Mouse (Mus musculus) limb, embryonic 15.5 days (tissue): ENCODE measurements around the gene Mctp2. TPM values are rescaled to one million over a fixed set of nuclear protein-coding genes. Genes with fewer than 3 reads are reported as not detected.

Experiments used
- ATAC-seq: fragments of 200-750 bp; cut with Nextera tagmentation; 2 replicates; pipeline ENCODE4 v1.8.0; 2017; ENCODE audit warnings: low read depth, moderate TSS enrichment; ENCODE audit not compliant: insufficient number of reproducible peaks, low FRiP score, low TSS enrichment
- H3K27ac ChIP-seq: fragments of 300-500 bp; sonication (generic); 2 replicates; pipeline ENCODE4 v1.5.1; 2015; ENCODE audit warnings: moderate library complexity, mild to moderate bottlenecking, inconsistent platforms
- H3K27me3 ChIP-seq: fragments of 300-500 bp; sonication (generic); 2 replicates; pipeline ENCODE4 v1.6.1; 2015; ENCODE audit warnings: inconsistent platforms
- H3K36me3 ChIP-seq: fragments of 300-500 bp; sonication (generic); 2 replicates; pipeline ENCODE4 v1.6.1; 2015; ENCODE audit warnings: inconsistent platforms
- H3K4me1 ChIP-seq: fragments of 300-500 bp; sonication (generic); 2 replicates; pipeline ENCODE4 v1.6.1; 2015; ENCODE audit warnings: inconsistent platforms
- H3K4me2 ChIP-seq: fragments of 300-500 bp; sonication (generic); 2 replicates; pipeline ENCODE4 v1.6.1; 2015; ENCODE audit warnings: mild to moderate bottlenecking, inconsistent platforms
- H3K4me3 ChIP-seq: fragments of 300-500 bp; sonication (generic); 2 replicates; pipeline ENCODE4 v1.5.1; 2015; ENCODE audit warnings: mild to moderate bottlenecking, inconsistent platforms
- H3K9ac ChIP-seq: fragments of 300-500 bp; sonication (generic); 2 replicates; pipeline ENCODE4 v1.6.1; 2015; ENCODE audit warnings: inconsistent platforms
- H3K9me3 ChIP-seq: fragments of 300-500 bp; sonication (generic); 2 replicates; pipeline ENCODE4 v1.6.1; 2016; ENCODE audit warnings: inconsistent platforms
- WGBS: fragments of 180-500 bp; shearing (Covaris S2); methylation state at CpG from one replicate; pipeline ENCODE4 v1.1.7; 2015; 5-methylcytosine and 5-hydroxymethylcytosine counted together
- polyA plus RNA-seq: library from polyadenylated mRNA; unstranded; fragments of >200 nt; fragmentation: Nextera tagmentation; extraction: Ambion mirVana; gene quantifications from 2 replicates; pipeline ENCODE4 v1.2.1, GENCODE M21; 2015

Mctp2 gene
- polyA plus RNA-seq, 1 experiment from 2014 or later, result 1.3 TPM

GRCm38 (mm10) chr7:72222532-72222931 is 83.9 kb downstream of the Mctp2 start:
- 65% methylated on average over 8 of the region's 8 CpGs for WGBS
- no peaks in the 10 kb centered on the region for H3K9me3 ChIP-seq
- 0 out of 2 replicates have a peak, but pooled peaks cover 4% of the 10 kb centered on the region for H3K4me1 ChIP-seq
- H3K36me3 ChIP-seq, result no peaks in the 10 kb centered on the region
- no peak for ATAC-seq
- H3K4me3 ChIP-seq, result no peak overlapping the region
- H3K27me3 ChIP-seq, result no peaks in the 10 kb centered on the region
- H3K4me2 ChIP-seq, result no peak overlapping the region
- no peak overlapping the region for H3K9ac ChIP-seq
- no peak overlapping the region for H3K27ac ChIP-seq

- Histone ChIP-seq H3K27ac (no peak overlapping the region), H3K4me3 (no peak overlapping the region), H3K9ac (no peak overlapping the region), H3K36me3 (no peaks in the 10 kb centered on the region), H3K4me2 (no peak overlapping the region), H3K9me3 (no peaks in the 10 kb centered on the region), H3K4me1 (0 out of 2 replicates have a peak, but pooled peaks cover 6% of the 10 kb centered on the region), H3K27me3 (no peaks in the 10 kb centered on the region)
- WGBS, result 23% methylated on average over 7 of the region's 7 CpGs
- ATAC-seq, result no peak
Observed at GRCm38 (mm10) chr7:72218048-72218447, 88.4 kb downstream of the Mctp2 start.

GRCm38 (mm10) chr7:72215563-72216215 is 90.7 kb downstream of the Mctp2 start:
- no peaks in the 10 kb centered on the region for H3K9me3 ChIP-seq
- H3K9ac ChIP-seq, result no peak overlapping the region
- no peak for ATAC-seq
- H3K4me2 ChIP-seq, result no peak overlapping the region
- 0 out of 2 replicates have a peak, but pooled peaks cover 6% of the 10 kb centered on the region for H3K4me1 ChIP-seq
- H3K27ac ChIP-seq, result no peak overlapping the region
- WGBS, result 40% methylated on average over 5 of the region's 5 CpGs
- no peak overlapping the region for H3K4me3 ChIP-seq
- no peaks in the 10 kb centered on the region for H3K27me3 ChIP-seq
- H3K36me3 ChIP-seq, result no peaks in the 10 kb centered on the region

GRCm38 (mm10) chr7:72210201-72210600 is 96.2 kb downstream of the Mctp2 start:
- no peaks in the 10 kb centered on the region for H3K27me3 ChIP-seq
- no peak overlapping the region for H3K9ac ChIP-seq
- H3K4me1 ChIP-seq, result peaks cover 3% of the 10 kb centered on the region; the same call in 1 of the 2 replicates
- H3K4me3 ChIP-seq, result no peak overlapping the region
- H3K27ac ChIP-seq, result no peak overlapping the region
- H3K4me2 ChIP-seq, result no peak overlapping the region
- ATAC-seq, result no peak
- no peaks in the 10 kb centered on the region for H3K9me3 ChIP-seq
- WGBS, result 68% methylated on average over 5 of the region's 5 CpGs
- H3K36me3 ChIP-seq, result no peaks in the 10 kb centered on the region

GRCm38 (mm10) chr7:72209296-72209695 is 97.1 kb downstream of the Mctp2 start:
- Histone ChIP-seq H3K36me3 (no peaks in the 10 kb centered on the region), H3K27me3 (no peaks in the 10 kb centered on the region), H3K9ac (no peak overlapping the region), H3K4me3 (no peak overlapping the region), H3K4me2 (no peak overlapping the region), H3K9me3 (no peaks in the 10 kb centered on the region), H3K27ac (no peak overlapping the region), H3K4me1 (peaks cover 3% of the 10 kb centered on the region; the same call in 1 of the 2 replicates)
- 89% methylated on average over 5 of the region's 5 CpGs for WGBS
- no peak for ATAC-seq

- no peak overlapping the region for H3K27ac ChIP-seq
- no peaks in the 10 kb centered on the region for H3K36me3 ChIP-seq
- H3K4me2 ChIP-seq, result no peak overlapping the region
- H3K4me1 ChIP-seq, result peaks cover 3% of the 10 kb centered on the region; the same call in 1 of the 2 replicates
- H3K9ac ChIP-seq, result no peak overlapping the region
- no peaks in the 10 kb centered on the region for H3K9me3 ChIP-seq
- no peaks in the 10 kb centered on the region for H3K27me3 ChIP-seq
- ATAC-seq, result no peak
- H3K4me3 ChIP-seq, result no peak overlapping the region
- WGBS, result 11% methylated on average over 6 of the region's 6 CpGs
Observed at GRCm38 (mm10) chr7:72206841-72207240, 99.6 kb downstream of the Mctp2 start.

GRCm38 (mm10) chr7:72195709-72196108 is 110.7 kb downstream of the Mctp2 start:
- no peaks in the 10 kb centered on the region for H3K36me3 ChIP-seq
- H3K4me2 ChIP-seq, result no peak overlapping the region
- no peak for ATAC-seq
- no peaks in the 10 kb centered on the region for H3K27me3 ChIP-seq
- H3K27ac ChIP-seq, result no peak overlapping the region
- H3K4me1 ChIP-seq, result no peaks in the 10 kb centered on the region
- 32% methylated on average over 1 of the region's 1 CpGs for whole genome bisulfite sequencing
- H3K4me3 ChIP-seq, result no peak overlapping the region
- no peaks in the 10 kb centered on the region for H3K9me3 ChIP-seq
- H3K9ac ChIP-seq, result no peak overlapping the region

- no peak overlapping the region for H3K4me3 ChIP-seq
- ATAC-seq, result no peak
- no peak overlapping the region for H3K9ac ChIP-seq
- no peaks in the 10 kb centered on the region for H3K36me3 ChIP-seq
- no peaks in the 10 kb centered on the region for H3K9me3 ChIP-seq
- no peaks in the 10 kb centered on the region for H3K27me3 ChIP-seq
- H3K4me1 ChIP-seq, result no peaks in the 10 kb centered on the region
- 70% methylated on average over 1 of the region's 1 CpGs for WGBS
- no peak overlapping the region for H3K27ac ChIP-seq
- no peak overlapping the region for H3K4me2 ChIP-seq
Observed at GRCm38 (mm10) chr7:72193304-72193703, 113.1 kb downstream of the Mctp2 start.

GRCm38 (mm10) chr7:72181651-72182050 is 124.8 kb downstream of the Mctp2 start:
- no peaks in the 10 kb centered on the region for H3K27me3 ChIP-seq
- no peak overlapping the region for H3K4me2 ChIP-seq
- H3K4me1 ChIP-seq, result no peaks in the 10 kb centered on the region
- no peak overlapping the region for H3K4me3 ChIP-seq
- 72% methylated on average over 5 of the region's 5 CpGs for WGBS
- H3K36me3 ChIP-seq, result no peaks in the 10 kb centered on the region
- H3K9me3 ChIP-seq, result no peaks in the 10 kb centered on the region
- H3K27ac ChIP-seq, result no peak overlapping the region
- H3K9ac ChIP-seq, result no peak overlapping the region
- no peak for ATAC-seq

GRCm38 (mm10) chr7:72169320-72169719 is 137.1 kb downstream of the Mctp2 start:
- H3K4me3 ChIP-seq, result no peak overlapping the region
- no peak overlapping the region for H3K4me2 ChIP-seq
- H3K9ac ChIP-seq, result no peak overlapping the region
- no peaks in the 10 kb centered on the region for H3K4me1 ChIP-seq
- no peak overlapping the region for H3K27ac ChIP-seq
- 63% methylated on average over 2 of the region's 2 CpGs for WGBS
- no peaks in the 10 kb centered on the region for H3K9me3 ChIP-seq
- H3K27me3 ChIP-seq, result no peaks in the 10 kb centered on the region
- no peak for ATAC-seq
- no peaks in the 10 kb centered on the region for H3K36me3 ChIP-seq

- H3K9ac ChIP-seq, result no peak overlapping the region
- no peak overlapping the region for H3K4me3 ChIP-seq
- no peak for ATAC-seq
- no peaks in the 10 kb centered on the region for H3K36me3 ChIP-seq
- H3K4me1 ChIP-seq, result no peaks in the 10 kb centered on the region
- no peaks in the 10 kb centered on the region for H3K9me3 ChIP-seq
- H3K27ac ChIP-seq, result no peak overlapping the region
- no peaks in the 10 kb centered on the region for H3K27me3 ChIP-seq
- WGBS, result 35% methylated on average over 13 of the region's 13 CpGs
- no peak overlapping the region for H3K4me2 ChIP-seq
Observed at GRCm38 (mm10) chr7:72165726-72166701, 140.4 kb downstream of the Mctp2 start.

- Histone ChIP-seq H3K36me3 (no peaks in the 10 kb centered on the region), H3K9me3 (no peaks in the 10 kb centered on the region), H3K27ac (no peak overlapping the region), H3K9ac (no peak overlapping the region), H3K27me3 (no peaks in the 10 kb centered on the region), H3K4me1 (no peaks in the 10 kb centered on the region), H3K4me3 (no peak overlapping the region), H3K4me2 (no peak overlapping the region)
- WGBS, result 37% methylated on average over 1 of the region's 1 CpGs
- no peak for ATAC-seq
Observed at GRCm38 (mm10) chr7:72162256-72162655, 144.2 kb downstream of the Mctp2 start.
